Mouse (Mus musculus): Measurements from ENCODE around the gene Pim3.

The Pim3 gene

GRCm38 (mm10) chr15:88855896-88856417 is 6.0 kb upstream of the Pim3 start:
- intact Hi-C loops (cut with DNase I): no loop called here

DNA sequence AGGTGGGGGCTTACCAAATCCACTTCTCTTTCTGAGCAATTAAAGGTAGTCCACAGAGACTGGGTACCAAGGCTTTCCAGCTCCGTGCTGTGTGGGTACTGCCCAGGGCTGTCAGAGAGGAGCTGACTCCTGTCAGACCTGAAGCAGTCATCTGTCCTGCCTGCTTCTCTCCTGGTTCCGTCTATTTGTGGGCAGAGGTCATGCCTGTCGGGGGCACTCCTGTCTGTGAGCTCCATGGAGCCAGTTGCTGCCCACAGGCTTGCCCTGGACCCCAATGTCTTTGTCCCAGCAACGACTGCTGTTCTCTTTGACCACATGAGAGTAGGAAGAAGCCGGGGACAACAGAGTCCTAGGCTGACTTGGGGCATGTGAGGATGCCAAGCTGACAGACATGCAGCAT is 5.4 kb upstream of the Pim3 start:
- intact Hi-C loops (cut with DNase I): no loop called here

GRCm38 (mm10) chr15:88857361-88857760 is 4.6 kb upstream of the Pim3 start:
- intact Hi-C loops (cut with DNase I): no loop called here

- intact Hi-C loops (cut with DNase I): no loop called here
Measured at GRCm38 (mm10) chr15:88858141-88858541, 3.8 kb upstream of the Pim3 start.

GRCm38 (mm10) chr15:88858707-88859106 is 3.3 kb upstream of the Pim3 start:
- intact Hi-C loops (cut with DNase I): no loop called here

GRCm38 (mm10) chr15:88859206-88859970 is 2.6 kb upstream of the Pim3 start:
- intact Hi-C loops (cut with DNase I): no loop called here

DNA sequence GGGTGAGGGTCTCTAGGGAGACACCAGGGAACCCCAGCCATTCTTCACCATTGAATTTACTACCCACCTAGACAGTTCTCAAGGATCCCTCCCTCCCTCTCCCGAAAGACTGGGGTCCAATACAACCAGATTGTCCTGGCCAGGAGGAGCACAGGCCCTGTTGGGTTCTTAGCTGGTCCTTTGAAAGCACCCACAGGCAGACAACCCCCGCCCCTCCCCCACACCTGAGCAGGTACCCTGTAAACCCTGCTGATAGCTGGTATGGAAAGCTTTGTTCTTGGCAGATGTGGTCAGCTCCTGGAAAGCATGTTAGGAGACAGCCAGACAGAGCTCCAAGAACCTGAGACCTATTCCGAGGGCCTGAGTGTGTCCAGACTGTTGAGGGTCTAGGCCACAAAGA is 1.2 kb upstream of the Pim3 start:
- intact Hi-C loops (cut with DNase I): no loop called here

DNA sequence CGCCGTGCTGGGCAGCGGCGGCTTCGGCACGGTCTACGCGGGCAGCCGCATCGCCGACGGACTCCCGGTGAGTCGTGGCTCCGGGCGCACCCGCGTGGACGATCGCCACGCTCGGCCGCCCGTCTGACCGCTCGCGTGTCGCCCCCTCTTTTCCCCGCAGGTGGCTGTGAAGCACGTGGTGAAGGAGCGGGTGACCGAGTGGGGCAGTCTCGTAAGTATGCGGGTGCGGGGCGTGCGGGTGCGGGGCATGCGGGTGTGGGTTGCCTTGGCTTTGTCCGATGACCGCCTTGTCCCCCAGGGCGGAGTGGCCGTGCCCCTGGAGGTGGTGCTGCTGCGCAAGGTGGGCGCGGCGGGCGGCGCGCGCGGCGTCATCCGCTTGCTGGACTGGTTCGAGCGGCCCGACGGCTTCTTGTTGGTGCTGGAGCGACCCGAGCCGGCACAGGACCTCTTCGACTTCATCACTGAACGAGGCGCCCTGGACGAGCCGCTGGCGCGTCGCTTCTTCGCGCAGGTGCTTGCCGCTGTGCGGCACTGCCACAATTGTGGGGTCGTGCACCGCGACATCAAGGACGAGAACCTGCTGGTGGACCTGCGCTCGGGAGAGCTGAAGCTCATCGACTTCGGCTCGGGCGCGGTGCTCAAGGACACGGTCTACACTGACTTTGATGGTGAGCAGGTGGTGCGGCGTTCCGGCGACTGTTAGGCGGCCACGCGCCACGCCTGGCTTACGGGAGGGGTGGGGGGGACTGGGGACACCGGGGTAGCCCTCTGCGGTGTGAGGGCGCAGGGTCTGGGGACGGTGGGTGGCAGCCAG is 1.1 kb downstream of the Pim3 start:
- intact Hi-C loops (cut with DNase I): no loop called here

DNA sequence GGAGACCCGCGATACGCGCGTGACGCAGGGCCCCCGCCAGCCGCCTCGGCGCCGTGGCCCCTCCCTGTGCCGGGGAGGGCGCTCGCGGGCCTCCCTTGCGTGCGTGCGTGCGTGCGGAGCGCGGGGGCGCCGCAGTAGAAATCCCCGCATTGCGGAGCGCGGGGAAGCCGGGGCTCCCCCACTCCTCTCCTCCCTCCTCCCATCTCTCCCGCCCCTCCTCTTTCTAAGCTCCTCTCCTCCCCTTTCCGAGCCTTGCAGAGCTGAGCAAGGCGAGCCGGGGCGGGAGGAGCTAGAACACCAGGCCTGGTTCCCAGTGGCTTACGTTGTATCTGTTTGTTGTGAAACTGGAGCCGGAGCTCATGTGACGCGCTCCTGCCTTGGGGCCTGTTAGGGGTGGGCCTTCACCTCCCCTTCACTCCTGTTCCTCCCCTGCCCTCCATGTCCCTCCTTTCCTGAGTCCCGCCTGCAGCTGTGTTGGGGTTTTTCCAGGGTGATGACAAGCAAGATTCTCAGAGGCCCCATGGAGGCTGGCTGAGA is 1.8 kb downstream of the Pim3 start:
- intact Hi-C loops (cut with DNase I): no loop called here

DNA sequence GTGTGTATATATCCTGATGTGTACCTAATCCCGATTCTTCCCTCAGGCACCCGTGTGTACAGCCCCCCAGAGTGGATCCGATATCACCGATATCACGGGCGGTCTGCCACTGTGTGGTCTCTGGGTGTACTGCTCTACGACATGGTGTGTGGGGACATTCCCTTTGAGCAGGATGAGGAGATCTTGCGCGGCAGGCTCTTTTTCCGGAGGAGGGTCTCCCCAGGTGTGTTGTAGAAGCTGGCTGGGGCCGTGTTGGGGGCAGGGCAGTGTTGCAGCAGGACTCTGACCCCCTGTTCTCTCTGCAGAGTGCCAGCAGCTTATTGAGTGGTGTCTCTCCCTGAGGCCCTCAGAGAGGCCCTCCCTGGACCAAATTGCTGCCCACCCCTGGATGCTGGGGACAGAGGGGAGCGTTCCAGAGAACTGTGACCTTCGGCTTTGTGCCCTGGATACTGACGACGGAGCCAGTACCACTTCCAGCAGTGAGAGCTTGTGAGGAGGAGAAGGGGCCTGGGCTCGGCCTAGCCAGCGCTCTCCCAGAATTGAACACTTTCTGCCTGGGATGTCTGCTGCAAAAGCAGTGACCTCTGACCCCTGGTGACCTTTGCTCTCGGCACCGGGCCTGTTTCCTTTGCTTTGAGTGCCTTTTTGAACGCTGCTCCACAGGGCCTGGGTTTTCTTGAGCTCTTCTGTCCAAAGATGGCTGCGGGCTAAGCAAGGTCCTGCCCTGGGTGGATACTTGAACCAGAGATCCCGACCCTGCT is 2.5 kb downstream of the Pim3 start:
- intact Hi-C loops (cut with DNase I): no loop called here

- intact Hi-C loops (cut with DNase I): no loop called here
Measured at GRCm38 (mm10) chr15:88865061-88865460, 3.1 kb downstream of the Pim3 start.

DNA sequence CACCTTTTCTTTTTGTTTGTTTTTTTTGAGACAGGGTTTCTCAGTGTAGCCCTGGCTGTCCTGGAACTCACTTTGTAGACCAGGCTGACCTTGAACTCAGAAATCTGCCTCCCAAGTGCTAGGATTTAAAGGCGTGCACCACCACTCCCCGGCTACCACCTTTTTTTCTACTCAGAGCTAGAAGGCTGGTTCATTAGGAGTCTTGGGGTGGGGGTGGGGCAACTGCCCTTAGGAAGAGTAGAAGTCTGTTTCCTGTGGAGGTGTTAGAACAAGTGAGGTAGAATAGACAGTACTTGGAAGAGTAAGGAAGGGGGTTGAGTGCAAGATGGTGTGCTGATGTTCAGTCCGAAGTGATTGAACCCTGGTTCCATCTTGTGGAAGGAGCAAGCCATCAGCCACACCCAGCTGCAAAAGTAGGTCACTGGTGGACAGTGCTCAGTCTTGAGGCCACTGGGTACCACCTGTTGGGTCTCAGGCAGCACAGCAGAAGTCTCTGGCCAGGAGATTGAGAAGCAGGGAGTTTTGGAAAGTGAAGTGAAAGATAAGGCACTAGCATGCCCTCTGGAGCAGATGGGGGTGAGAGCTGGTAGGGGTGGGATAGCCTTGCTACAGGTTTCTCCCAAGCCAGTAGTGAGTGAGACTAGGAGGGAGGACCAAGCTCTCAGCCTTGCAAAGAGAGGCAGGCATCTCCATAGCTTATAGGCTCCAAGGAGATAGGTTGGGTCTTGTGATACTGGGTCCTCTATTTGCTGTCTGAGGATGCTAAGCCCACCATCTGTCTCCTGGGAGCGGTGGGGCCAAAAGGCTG is 4.1 kb downstream of the Pim3 start:
- intact Hi-C loops (cut with DNase I): no loop called here

DNA sequence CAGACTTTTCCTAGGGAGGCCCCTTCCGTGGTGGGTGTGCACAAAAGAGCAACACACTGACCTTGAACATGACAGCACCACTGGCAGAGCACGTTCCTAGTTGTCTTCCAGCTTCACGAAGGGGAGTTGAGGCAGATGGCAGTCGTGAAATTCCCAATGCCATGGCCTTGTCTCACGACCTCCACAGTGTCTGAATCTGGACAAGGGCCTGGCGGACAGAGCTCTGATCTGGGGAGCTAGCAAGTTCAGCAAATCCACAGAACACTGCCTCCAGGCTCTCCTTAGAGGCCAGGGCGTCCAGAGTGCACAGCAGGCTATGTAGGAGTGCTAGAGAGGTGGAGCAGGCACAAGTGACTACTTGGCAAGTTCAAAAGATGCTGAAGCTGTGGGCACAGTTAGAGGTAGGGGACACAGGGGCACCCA is 5.0 kb downstream of the Pim3 start:
- intact Hi-C loops (cut with DNase I): no loop called here

DNA sequence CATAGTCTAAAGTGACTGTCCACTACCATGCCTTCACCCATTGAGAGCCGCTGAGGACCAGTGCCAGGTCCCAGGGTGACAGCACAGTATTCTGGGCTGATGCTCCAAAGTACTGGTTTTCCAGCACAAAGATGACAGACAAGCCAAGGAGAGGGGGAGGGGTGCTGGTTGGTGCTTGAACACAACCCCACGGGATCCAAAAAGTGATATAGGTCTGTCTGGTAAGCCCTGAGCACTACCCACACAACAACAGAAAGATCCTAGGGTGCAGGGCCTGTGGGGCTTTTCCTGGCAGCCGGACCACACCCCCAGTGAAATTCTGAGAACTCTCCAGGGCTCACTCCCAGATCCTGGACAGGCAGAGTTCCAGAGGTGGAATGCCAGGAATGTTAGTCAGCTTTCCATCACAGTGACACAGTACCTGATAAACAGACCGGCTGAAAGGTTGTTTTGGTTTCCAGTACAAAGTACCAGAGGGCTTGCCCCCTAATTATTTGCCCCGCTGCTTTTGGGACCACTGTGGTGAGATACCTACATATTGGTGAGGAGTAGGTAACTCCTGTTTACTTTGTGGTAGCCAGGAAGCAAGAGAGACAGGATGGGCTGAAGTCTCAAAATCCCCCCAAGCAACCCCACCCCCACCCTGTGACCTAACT is 5.5 kb downstream of the Pim3 start:
- intact Hi-C loops (cut with DNase I): no loop called here

- intact Hi-C loops (cut with DNase I): no loop called here
Measured at GRCm38 (mm10) chr15:88868024-88868742, 6.2 kb downstream of the Pim3 start.

- intact Hi-C loops (cut with DNase I): no loop called here
Measured at GRCm38 (mm10) chr15:88870418-88871185, 8.6 kb downstream of the Pim3 start.

GRCm38 (mm10) chr15:88874061-88874460 is 12.1 kb downstream of the Pim3 start:
- intact Hi-C loops (cut with DNase I): no loop called here

DNA sequence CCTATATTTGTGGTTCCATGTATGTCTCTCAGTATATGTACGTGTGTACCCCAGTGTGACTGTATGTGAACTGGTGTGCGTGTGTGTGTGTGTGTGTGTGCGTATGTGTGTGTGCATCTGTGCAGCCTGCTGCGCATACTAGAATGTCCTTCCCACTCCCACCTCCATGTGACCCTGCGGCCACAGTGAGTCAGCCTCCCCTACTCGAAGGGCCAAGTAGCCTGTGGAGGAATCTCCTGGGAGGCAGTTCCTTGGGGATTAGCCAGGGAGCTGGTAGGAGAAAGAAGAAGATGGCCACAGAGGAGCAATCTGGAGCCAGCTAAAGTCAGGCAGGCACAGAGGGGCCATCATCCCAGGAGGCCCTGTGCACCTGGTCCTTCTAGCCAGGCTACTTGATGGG is 12.5 kb downstream of the Pim3 start:
- intact Hi-C loops (cut with DNase I): no loop called here
